24 mouse cellular contexts compared by ENCODE assay signal in genomic region chr14:49008399-49009189, GRCm38 (mm10). TPM values are rescaled to one million over a fixed set of nuclear protein-coding genes. Genes with fewer than 3 reads are reported as not detected.
DNase-seq lines count a peak whose midpoint lies in the region; ATAC-seq and TF ChIP-seq lines count a peak whose summit lies in the region.
"Had no signal": no experiment of that assay in that cellular context is flagged by ENCODE, and none has a peak within 500 bp of the region (broad histone marks: within the 10 kb centered on the region; RNA-seq: fewer than 3 reads in every experiment).

No protein-coding gene starts in this region.

- TF ChIP-seq EP300 in lung, postnatal 0 days (IDR thresholded peaks at IDR 0.05) = no peak
- TF ChIP-seq EP300 in stomach, postnatal 0 days (optimal IDR thresholded peaks at IDR 0.05) = no peak

- peak; percentile 21 for DNase-seq in lung, embryonic 14.5 days
- no peak for DNase-seq in lung, postnatal 4 days
- peak; percentile 24 for DNase-seq in lung, postnatal 0 days (ENCODE audit: low spot score)
- DNase-seq in lung, postnatal 10 days = no peak
- no peak for DNase-seq in stomach, postnatal 0 days (ENCODE audit: low spot score)
- DNase-seq in kidney, postnatal 10 days = no peak
- DNase-seq: adrenal gland, adult 2 months; adrenal gland, postnatal 10 days; adrenal gland, postnatal 25 days; cerebellum, adult 11 months; cerebellum, adult 18-20 months; cerebellum, adult 8-10 months; cerebellum, adult 9-11 months; cerebellum, postnatal 14 days; cerebellum, postnatal 36 days; embryo, embryonic 11 days had no signal

- H3K36me3 ChIP-seq in lung, embryonic 14.5 days (ENCODE audit: insufficient read depth) = no peaks in the 10 kb centered on the region
- H3K36me3 ChIP-seq in lung, postnatal 0 days (ENCODE audit: insufficient read depth, low read length) = no peaks in the 10 kb centered on the region
- no peaks in the 10 kb centered on the region for H3K36me3 ChIP-seq in stomach, embryonic 15.5 days
- no peaks in the 10 kb centered on the region for H3K36me3 ChIP-seq in stomach, postnatal 0 days (ENCODE audit: control insufficient read depth, insufficient read depth, low read length)
- H3K36me3 ChIP-seq in kidney, embryonic 16.5 days (ENCODE audit: insufficient read depth, low read length) = no peaks in the 10 kb centered on the region
- H3K36me3 ChIP-seq: embryonic facial prominence, embryonic 13.5 days; embryonic facial prominence, embryonic 15.5 days had no signal

- no peaks in the 10 kb centered on the region for H3K4me1 ChIP-seq in lung, embryonic 14.5 days (ENCODE audit: insufficient read depth)
- no peaks in the 10 kb centered on the region for H3K4me1 ChIP-seq in lung, postnatal 0 days (ENCODE audit: insufficient read depth, low read depth, low read length)
- no peaks in the 10 kb centered on the region for H3K4me1 ChIP-seq in stomach, embryonic 15.5 days
- H3K4me1 ChIP-seq in stomach, postnatal 0 days (replicated peaks; ENCODE audit: control insufficient read depth, insufficient read depth) = no peaks in the 10 kb centered on the region
- H3K4me1 ChIP-seq in kidney, embryonic 16.5 days (ENCODE audit: insufficient read depth, low read length) = no peaks in the 10 kb centered on the region
- H3K4me1 ChIP-seq: embryonic facial prominence, embryonic 13.5 days; embryonic facial prominence, embryonic 15.5 days; forebrain, embryonic 10.5 days; forebrain, embryonic 12.5 days had no signal

- no peak overlapping the region for H3K9ac ChIP-seq in lung, embryonic 14.5 days
- H3K9ac ChIP-seq in lung, postnatal 0 days (replicated peaks; ENCODE audit: low read depth) = no peak overlapping the region
- no peak overlapping the region for H3K9ac ChIP-seq in stomach, embryonic 15.5 days
- H3K9ac ChIP-seq in stomach, postnatal 0 days (ENCODE audit: low read length) = no peak overlapping the region
- H3K9ac ChIP-seq in kidney, embryonic 16.5 days (replicated peaks; ENCODE audit: low read length) = no peak overlapping the region
- H3K9ac ChIP-seq: embryonic facial prominence, embryonic 13.5 days; embryonic facial prominence, embryonic 15.5 days; forebrain, embryonic 12.5 days had no signal

- WGBS in lung, embryonic 14.5 days = 64% methylated on average over 2 of the region's 2 CpGs
- 54% methylated on average over 2 of the region's 2 CpGs for WGBS in lung, postnatal 0 days
- 71% methylated on average over 2 of the region's 2 CpGs for WGBS in stomach, embryonic 15.5 days
- WGBS in stomach, postnatal 0 days = 69% methylated on average over 2 of the region's 2 CpGs
- WGBS in kidney, embryonic 16.5 days = 89% methylated on average over 2 of the region's 2 CpGs

- no peaks in the 10 kb centered on the region for H3K9me3 ChIP-seq in lung, embryonic 14.5 days (ENCODE audit: low read depth, low read length)
- no peaks in the 10 kb centered on the region for H3K9me3 ChIP-seq in lung, postnatal 0 days (ENCODE audit: low read length)
- no peaks in the 10 kb centered on the region for H3K9me3 ChIP-seq in stomach, embryonic 15.5 days
- H3K9me3 ChIP-seq in stomach, postnatal 0 days (ENCODE audit: control insufficient read depth, low read length) = no peaks in the 10 kb centered on the region
- H3K9me3 ChIP-seq in kidney, embryonic 16.5 days (ENCODE audit: low read length) = no peaks in the 10 kb centered on the region
- H3K9me3 ChIP-seq: embryonic facial prominence, embryonic 13.5 days; embryonic facial prominence, embryonic 15.5 days; forebrain, embryonic 10.5 days; forebrain, embryonic 12.5 days had no signal

- TF ChIP-seq CTCF in lung, embryonic 14.5 days (IDR thresholded peaks at IDR 0.05; ENCODE audit: low read depth) = no peak
- no peak for TF ChIP-seq CTCF in lung, postnatal 0 days (IDR thresholded peaks at IDR 0.05)
- no peak for TF ChIP-seq CTCF in stomach, postnatal 0 days (IDR thresholded peaks at IDR 0.05; ENCODE audit: low read depth)

- H3K4me2 ChIP-seq in lung, embryonic 14.5 days = no peak overlapping the region
- no peak overlapping the region for H3K4me2 ChIP-seq in lung, postnatal 0 days (replicated peaks; ENCODE audit: low read depth, low read length)
- no peak overlapping the region for H3K4me2 ChIP-seq in stomach, embryonic 15.5 days
- H3K4me2 ChIP-seq in stomach, postnatal 0 days (replicated peaks; ENCODE audit: low read depth) = no peak overlapping the region
- no peak overlapping the region for H3K4me2 ChIP-seq in kidney, embryonic 16.5 days (replicated peaks; ENCODE audit: low read depth, low read length)
- H3K4me2 ChIP-seq: embryonic facial prominence, embryonic 13.5 days; embryonic facial prominence, embryonic 15.5 days; forebrain, embryonic 12.5 days had no signal

- ATAC-seq in lung, embryonic 14.5 days (ENCODE audit: insufficient read depth) = no peak; the same call in 1 of the 2 replicates
- peak; percentile 40; the same call in 1 of the 2 replicates for ATAC-seq in lung, postnatal 0 days
- ATAC-seq in stomach, embryonic 15.5 days (ENCODE audit: insufficient read depth, low FRiP score, low read depth) = peak; percentile 77
- peak; percentile 92 for ATAC-seq in stomach, postnatal 0 days (ENCODE audit: low FRiP score, low TSS enrichment)
- ATAC-seq in kidney, embryonic 16.5 days (ENCODE audit: low FRiP score, low TSS enrichment) = no peak
- ATAC-seq: forebrain, embryonic 14.5 days had no signal

- no peak overlapping the region for H3K4me3 ChIP-seq in lung, embryonic 14.5 days (ENCODE audit: low read depth, low read length)
- H3K4me3 ChIP-seq in lung, postnatal 0 days (ENCODE audit: low read depth, low read length) = no peak overlapping the region
- H3K4me3 ChIP-seq in stomach, embryonic 15.5 days (replicated peaks) = no peak overlapping the region
- no peak overlapping the region for H3K4me3 ChIP-seq in stomach, postnatal 0 days (ENCODE audit: low read depth, low read length)
- no peak overlapping the region for H3K4me3 ChIP-seq in kidney, embryonic 16.5 days (ENCODE audit: low read length)
- H3K4me3 ChIP-seq: embryonic facial prominence, embryonic 13.5 days; embryonic facial prominence, embryonic 15.5 days; erythroblast, embryonic 14.5 days; forebrain, embryonic 10.5 days; forebrain, embryonic 12.5 days had no signal

- H3K27me3 ChIP-seq in lung, embryonic 14.5 days (ENCODE audit: insufficient read depth, low read length) = no peaks in the 10 kb centered on the region
- no peaks in the 10 kb centered on the region for H3K27me3 ChIP-seq in lung, postnatal 0 days (replicated peaks; ENCODE audit: insufficient read depth, low read length)
- no peaks in the 10 kb centered on the region for H3K27me3 ChIP-seq in stomach, embryonic 15.5 days (replicated peaks)
- no peaks in the 10 kb centered on the region for H3K27me3 ChIP-seq in stomach, postnatal 0 days (ENCODE audit: control insufficient read depth, insufficient read depth, low read length)
- H3K27me3 ChIP-seq in kidney, embryonic 16.5 days (ENCODE audit: insufficient read depth, low read length) = no peaks in the 10 kb centered on the region
- H3K27me3 ChIP-seq: embryonic facial prominence, embryonic 13.5 days; embryonic facial prominence, embryonic 15.5 days; forebrain, embryonic 12.5 days had no signal

- no peak overlapping the region for H3K27ac ChIP-seq in lung, embryonic 14.5 days (ENCODE audit: low read depth)
- H3K27ac ChIP-seq in lung, postnatal 0 days (ENCODE audit: low read length) = 0 out of 2 replicates have a peak overlapping the region, but pooled peaks have one; percentile 14
- no peak overlapping the region for H3K27ac ChIP-seq in stomach, embryonic 15.5 days
- no peak overlapping the region for H3K27ac ChIP-seq in stomach, postnatal 0 days (replicated peaks)
- no peak overlapping the region for H3K27ac ChIP-seq in kidney, embryonic 16.5 days (ENCODE audit: low read length)
- H3K27ac ChIP-seq: embryonic facial prominence, embryonic 13.5 days; embryonic facial prominence, embryonic 15.5 days; forebrain, embryonic 10.5 days; forebrain, embryonic 12.5 days had no signal

RNA-seq across cellular contexts. Expression of gene Ap5m1, which starts 57.3 kb away (rescaled TPM):
- polyA plus RNA-seq in lung, embryonic 14.5 days (2014; fragmentation: Nextera tagmentation; extraction: Ambion mirVana) = 21.7 and 26.0 TPM in 2 replicates
- polyA plus RNA-seq in lung, postnatal 0 days (2015; fragmentation: Nextera tagmentation; extraction: Ambion mirVana) = 17.9 and 18.1 TPM in 2 replicates
- polyA plus RNA-seq in stomach, embryonic 15.5 days (2015; fragmentation: Nextera tagmentation; extraction: Ambion mirVana) = 23.6 and 25.4 TPM in 2 replicates
- polyA plus RNA-seq in stomach, postnatal 0 days (2015; fragmentation: Nextera tagmentation; extraction: Ambion mirVana) = 13.2 and 13.9 TPM in 2 replicates
- 26.5 and 28.7 TPM in 2 replicates for polyA plus RNA-seq in kidney, embryonic 16.5 days (2015; fragmentation: Nextera tagmentation; extraction: Ambion mirVana)

RNA-seq across cellular contexts. Expression of gene Exoc5, which starts 57.9 kb away (rescaled TPM):
- polyA plus RNA-seq in lung, embryonic 14.5 days (2014; fragmentation: Nextera tagmentation; extraction: Ambion mirVana) = 65.2 and 66.1 TPM in 2 replicates
- polyA plus RNA-seq in lung, postnatal 0 days (2015; fragmentation: Nextera tagmentation; extraction: Ambion mirVana) = 26.7 and 28.6 TPM in 2 replicates
- polyA plus RNA-seq in stomach, embryonic 15.5 days (2015; fragmentation: Nextera tagmentation; extraction: Ambion mirVana) = 39.8 and 41.2 TPM in 2 replicates
- 24.1 and 24.7 TPM in 2 replicates for polyA plus RNA-seq in stomach, postnatal 0 days (2015; fragmentation: Nextera tagmentation; extraction: Ambion mirVana)
- 40.4 and 42.5 TPM in 2 replicates for polyA plus RNA-seq in kidney, embryonic 16.5 days (2015; fragmentation: Nextera tagmentation; extraction: Ambion mirVana)

Comparison
In these comparisons a context has a peak if more than half of its experiments do, and no peak if none do; other contexts are left out.
1. ATAC-seq: peak in lung, postnatal 0 days (single experiment), stomach, embryonic 15.5 days (single experiment) and stomach, postnatal 0 days (single experiment); none in lung, embryonic 14.5 days (single experiment) and kidney, embryonic 16.5 days (single experiment).
2. DNase-seq: peak in lung, embryonic 14.5 days (single experiment) and lung, postnatal 0 days (single experiment); none in lung, postnatal 4 days (0 of 2), lung, postnatal 10 days (single experiment), stomach, postnatal 0 days (single experiment) and kidney, postnatal 10 days (single experiment).